Mouse (Mus musculus) cerebellum, adult 2 months (tissue): ENCODE measurements at regions not wholly inside any gene's neighbourhood (a gene's known extent, or its start where the extent isn't known, plus 50 kb on each side); places are given as distances from the start of the nearest gene placed in this dataset.

Source experiments
- CTCF ChIP-seq: fragments of 200-500 bp; IDR thresholded peaks from 2 replicates; pipeline ENCODE4 v1.5.1; 2011; ENCODE audit warnings: low read depth, mild to moderate bottlenecking, control low read depth, low read length, moderate library complexity, borderline replicate concordance; ENCODE audit not compliant: insufficient read depth
- POLR2A ChIP-seq: fragments of 200-500 bp; IDR thresholded peaks from 2 replicates; pipeline ENCODE4 v1.6.1; 2011; ENCODE audit warnings: low read length, control low read depth, borderline replicate concordance; ENCODE audit not compliant: insufficient read depth

GRCm38 (mm10) chr3:65474585-65474984 lies 53.6 kb upstream of the Tiparp start:
- no peak for TF ChIP-seq CTCF
- TF ChIP-seq POLR2A: no peak
